Mouse (Mus musculus): Measurements from ENCODE around the gene Spink2. TPM values are rescaled to one million over a fixed set of nuclear protein-coding genes. Genes with fewer than 3 reads are reported as not detected.

Gene Spink2
- polyA plus RNA-seq, 1 experiment from 2014 or later = 0.99 TPM

DNA sequence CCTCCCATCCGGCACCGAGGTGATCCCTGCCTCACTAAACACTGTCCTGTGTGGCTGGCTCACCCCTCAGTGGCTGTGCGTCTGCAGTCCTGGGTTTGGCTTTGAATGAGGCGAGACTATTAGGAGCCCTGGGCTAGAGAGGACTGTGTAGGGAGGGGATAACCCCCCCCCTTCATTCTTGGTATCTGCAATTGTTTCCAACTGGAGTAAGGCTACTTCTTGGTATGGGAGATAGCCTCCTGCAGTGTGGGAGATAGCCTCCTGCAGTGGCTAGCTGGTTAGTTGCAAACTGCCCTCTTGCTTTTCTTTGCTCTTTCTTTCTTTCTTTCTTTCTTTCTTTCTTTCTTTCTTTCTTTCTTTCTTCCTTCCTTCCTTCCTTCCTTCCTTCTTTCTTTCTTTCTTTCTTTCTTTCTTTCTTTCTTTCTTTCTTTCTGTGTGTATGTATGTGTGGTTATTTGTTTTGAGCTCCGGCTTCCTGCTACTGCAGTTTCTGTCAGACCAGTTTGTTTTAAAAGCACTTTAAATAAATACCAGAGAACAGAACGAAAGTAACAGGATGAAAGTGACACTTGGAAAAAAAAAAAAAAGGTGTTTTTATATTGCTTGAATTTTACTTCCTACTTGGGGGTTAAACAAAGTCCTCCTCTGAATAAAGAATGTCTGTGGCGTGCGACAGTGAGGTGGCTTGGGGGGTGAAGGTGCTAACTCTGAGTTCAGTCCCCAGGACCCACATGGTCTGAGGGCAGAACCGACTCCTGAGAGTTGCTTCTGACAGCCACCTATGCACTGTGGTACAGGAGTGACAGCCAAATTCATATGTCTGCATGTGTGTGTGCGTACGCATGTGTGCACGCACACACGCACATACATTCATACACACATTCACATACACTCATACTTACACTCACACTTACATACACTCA, 45.3 kb downstream of the Spink2 start:
- ATAC-seq = no peak
- 73% methylated on average over 13 of the region's 13 CpGs for WGBS
- Histone ChIP-seq H3K4me3 (ENCODE audit: low read depth, low read length) (no peak overlapping the region), H3K4me1 (ENCODE audit: control insufficient read depth, insufficient read depth, low read length) (no peaks in the 10 kb centered on the region), H3K4me2 (ENCODE audit: low read length) (no peak overlapping the region), H3K9me3 (replicated peaks; ENCODE audit: control insufficient read depth, low read length) (no peaks in the 10 kb centered on the region), H3K36me3 (ENCODE audit: control insufficient read depth, insufficient read depth, low read length) (no peaks in the 10 kb centered on the region), H3K27me3 (replicated peaks; ENCODE audit: control insufficient read depth, insufficient read depth, low read length) (no peaks in the 10 kb centered on the region), H3K9ac (ENCODE audit: low read length) (no peak overlapping the region), H3K27ac (ENCODE audit: low read depth, low read length) (no peak overlapping the region)
- DNase-seq (ENCODE audit: low spot score) = no peak

- Histone ChIP-seq H3K4me3 (ENCODE audit: low read depth, low read length) (no peak overlapping the region), H3K27ac (ENCODE audit: low read depth, low read length) (no peak overlapping the region), H3K9me3 (replicated peaks; ENCODE audit: control insufficient read depth, low read length) (no peaks in the 10 kb centered on the region), H3K36me3 (ENCODE audit: control insufficient read depth, insufficient read depth, low read length) (no peaks in the 10 kb centered on the region), H3K4me1 (ENCODE audit: control insufficient read depth, insufficient read depth, low read length) (no peaks in the 10 kb centered on the region), H3K9ac (ENCODE audit: low read length) (no peak overlapping the region), H3K4me2 (ENCODE audit: low read length) (no peak overlapping the region), H3K27me3 (replicated peaks; ENCODE audit: control insufficient read depth, insufficient read depth, low read length) (no peaks in the 10 kb centered on the region)
- 56% methylated on average over 7 of the region's 7 CpGs for WGBS
- ATAC-seq = no peak
- DNase-seq (ENCODE audit: low spot score) = no peak
Observed at GRCm38 (mm10) chr5:77163597-77163996, 47.7 kb downstream of the Spink2 start.

- no peaks in the 10 kb centered on the region for H3K27me3 ChIP-seq (replicated peaks; ENCODE audit: control insufficient read depth, insufficient read depth, low read length)
- no peak for ATAC-seq
- 96% methylated on average over 3 of the region's 3 CpGs for WGBS
- no peaks in the 10 kb centered on the region; the same call in 1 of the 2 replicates for H3K4me1 ChIP-seq (ENCODE audit: control insufficient read depth, insufficient read depth, low read length)
- no peak overlapping the region for H3K9ac ChIP-seq (ENCODE audit: low read length)
- no peak overlapping the region for H3K27ac ChIP-seq (ENCODE audit: low read depth, low read length)
- no peaks in the 10 kb centered on the region for H3K9me3 ChIP-seq (replicated peaks; ENCODE audit: control insufficient read depth, low read length)
- no peak for DNase-seq (ENCODE audit: low spot score)
- H3K4me2 ChIP-seq (ENCODE audit: low read length) = no peak overlapping the region
- no peak overlapping the region for H3K4me3 ChIP-seq (ENCODE audit: low read depth, low read length)
- no peaks in the 10 kb centered on the region for H3K36me3 ChIP-seq (ENCODE audit: control insufficient read depth, insufficient read depth, low read length)
Observed at GRCm38 (mm10) chr5:77162566-77162965, 48.7 kb downstream of the Spink2 start.

- H3K4me2 ChIP-seq (ENCODE audit: low read length) = no peak overlapping the region
- no peak for DNase-seq (ENCODE audit: low spot score)
- H3K4me1 ChIP-seq (ENCODE audit: control insufficient read depth, insufficient read depth, low read length) = peaks cover 5% of the 10 kb centered on the region
- WGBS = 34% methylated on average over 14 of the region's 14 CpGs
- no peaks in the 10 kb centered on the region for H3K36me3 ChIP-seq (ENCODE audit: control insufficient read depth, insufficient read depth, low read length)
- H3K9me3 ChIP-seq (replicated peaks; ENCODE audit: control insufficient read depth, low read length) = no peaks in the 10 kb centered on the region
- H3K4me3 ChIP-seq (ENCODE audit: low read depth, low read length) = no peak overlapping the region
- H3K27me3 ChIP-seq (replicated peaks; ENCODE audit: control insufficient read depth, insufficient read depth, low read length) = no peaks in the 10 kb centered on the region
- H3K9ac ChIP-seq (ENCODE audit: low read length) = no peak overlapping the region
- no peak overlapping the region for H3K27ac ChIP-seq (ENCODE audit: low read depth, low read length)
- ATAC-seq = no peak
Observed at GRCm38 (mm10) chr5:77157777-77158540, 53.3 kb downstream of the Spink2 start.

DNA sequence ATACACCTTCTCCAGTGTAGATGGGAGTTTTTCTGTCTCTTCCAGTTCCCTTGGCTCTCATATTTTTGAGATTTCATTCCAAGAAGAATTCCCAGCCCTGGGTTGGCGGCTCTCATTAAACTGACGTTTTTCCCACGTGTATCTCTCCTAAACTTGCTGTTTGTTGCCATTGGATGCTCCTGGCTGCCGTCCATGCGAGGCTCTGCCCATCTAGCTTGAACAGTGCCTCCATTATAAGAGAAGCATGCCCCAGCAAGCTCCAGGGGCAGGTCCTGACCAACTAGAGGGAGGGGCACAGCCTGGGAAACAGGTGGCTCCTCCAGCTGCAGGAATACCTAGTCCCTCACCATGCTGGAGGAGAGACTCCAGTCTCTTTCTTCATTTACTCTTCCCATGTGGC, 54.3 kb downstream of the Spink2 start:
- 50% methylated on average over 5 of the region's 5 CpGs for WGBS

GRCm38 (mm10) chr5:77155526-77155925, 55.7 kb downstream of the Spink2 start:
- Histone ChIP-seq H3K27ac (ENCODE audit: low read depth, low read length) (no peak overlapping the region), H3K9ac (ENCODE audit: low read length) (no peak overlapping the region), H3K4me2 (ENCODE audit: low read length) (no peak overlapping the region), H3K36me3 (ENCODE audit: control insufficient read depth, insufficient read depth, low read length) (no peaks in the 10 kb centered on the region), H3K9me3 (replicated peaks; ENCODE audit: control insufficient read depth, low read length) (no peaks in the 10 kb centered on the region), H3K4me1 (ENCODE audit: control insufficient read depth, insufficient read depth, low read length) (peaks cover 5% of the 10 kb centered on the region), H3K27me3 (replicated peaks; ENCODE audit: control insufficient read depth, insufficient read depth, low read length) (no peaks in the 10 kb centered on the region), H3K4me3 (ENCODE audit: low read depth, low read length) (no peak overlapping the region)
- WGBS = 92% methylated on average over 12 of the region's 12 CpGs
- DNase-seq (ENCODE audit: low spot score) (no peak), ATAC-seq (no peak)

More for the DNA sequence above, 54.3 kb downstream of the Spink2 start:
- Histone ChIP-seq H3K27me3 (replicated peaks; ENCODE audit: control insufficient read depth, insufficient read depth, low read length) (no peaks in the 10 kb centered on the region), H3K4me3 (ENCODE audit: low read depth, low read length) (no peak overlapping the region), H3K9ac (ENCODE audit: low read length) (no peak overlapping the region), H3K9me3 (replicated peaks; ENCODE audit: control insufficient read depth, low read length) (no peaks in the 10 kb centered on the region), H3K36me3 (ENCODE audit: control insufficient read depth, insufficient read depth, low read length) (no peaks in the 10 kb centered on the region), H3K27ac (ENCODE audit: low read depth, low read length) (no peak overlapping the region), H3K4me1 (ENCODE audit: control insufficient read depth, insufficient read depth, low read length) (peaks cover 5% of the 10 kb centered on the region), H3K4me2 (ENCODE audit: low read length) (no peak overlapping the region)
- peak; percentile 40 for DNase-seq (ENCODE audit: low spot score)
- no peak for ATAC-seq

Other genes with a start within 250 kb of the Spink2 start
- 85.2 and 92.3 TPM in 2 replicates for gene Srp72, start 236.8 kb downstream of the Spink2 start, polyA plus RNA-seq (2014; fragmentation: Nextera tagmentation; extraction: Ambion mirVana)
- not detected in 2 replicates for gene Arl9, start 207.4 kb downstream of the Spink2 start, polyA plus RNA-seq (2014; fragmentation: Nextera tagmentation; extraction: Ambion mirVana)
- gene Thegl, start 195.4 kb downstream of the Spink2 start, polyA plus RNA-seq (2014; fragmentation: Nextera tagmentation; extraction: Ambion mirVana) = 0.26 and 0.33 TPM in 2 replicates
- gene Hopx, start 96.3 kb downstream of the Spink2 start, polyA plus RNA-seq (2014; fragmentation: Nextera tagmentation; extraction: Ambion mirVana) = 2.7 and 3.4 TPM in 2 replicates
- 7.4 and 7.5 TPM in 2 replicates for gene Rest, start 54.0 kb upstream of the Spink2 start, polyA plus RNA-seq (2014; fragmentation: Nextera tagmentation; extraction: Ambion mirVana)
- 30.2 and 35.7 TPM in 2 replicates for gene Noa1, start 98.6 kb upstream of the Spink2 start, polyA plus RNA-seq (2014; fragmentation: Nextera tagmentation; extraction: Ambion mirVana)
- gene Polr2b, start 98.7 kb upstream of the Spink2 start, polyA plus RNA-seq (2014; fragmentation: Nextera tagmentation; extraction: Ambion mirVana) = 86.8 and 90.9 TPM in 2 replicates
- gene Igfbp7, start 196.6 kb upstream of the Spink2 start, polyA plus RNA-seq (2014; fragmentation: Nextera tagmentation; extraction: Ambion mirVana) = 61.9 and 68.1 TPM in 2 replicates